20 mouse cellular contexts compared by ENCODE assay signal in the genomic region with DNA sequence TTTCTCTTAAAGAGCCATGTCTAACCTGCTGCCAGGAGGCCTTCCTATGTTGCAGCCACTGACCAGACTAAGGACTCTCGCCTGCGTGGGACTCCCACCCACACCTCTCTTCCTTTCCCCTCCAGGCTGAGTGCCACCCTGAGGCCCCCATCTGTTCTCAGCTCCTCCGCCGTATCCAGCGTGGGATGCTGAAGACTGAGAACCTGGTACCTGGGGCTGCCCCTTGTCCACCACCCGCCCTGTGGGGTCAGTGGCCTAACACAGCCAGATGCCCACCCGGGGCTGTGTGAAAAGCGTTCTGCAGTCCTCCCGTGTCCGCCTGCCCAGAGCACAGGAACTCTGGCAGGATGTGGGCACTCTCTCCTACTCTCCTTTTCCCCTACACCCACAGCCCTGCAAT. TPM values are rescaled to one million over a fixed set of nuclear protein-coding genes. Genes with fewer than 3 reads are reported as not detected.
DNase-seq lines count a peak whose midpoint lies in the region; ATAC-seq lines count a peak whose summit lies in the region.
"Had no signal": no experiment of that assay in that cellular context is flagged by ENCODE, and none has a peak within 500 bp of the region (broad histone marks: within the 10 kb centered on the region; RNA-seq: fewer than 3 reads in every experiment).

No protein-coding gene starts in this region.

- no peaks in the 10 kb centered on the region for H3K9me3 ChIP-seq in heart, embryonic 14.5 days (ENCODE audit: control insufficient read depth, low read length)
- H3K9me3 ChIP-seq in midbrain, embryonic 10.5 days (replicated peaks), result no peaks in the 10 kb centered on the region
- no peaks in the 10 kb centered on the region for H3K9me3 ChIP-seq in midbrain, embryonic 16.5 days (replicated peaks; ENCODE audit: control insufficient read depth, low read length, poor library complexity, severe bottlenecking)
- H3K9me3 ChIP-seq: embryonic facial prominence, embryonic 13.5 days; forebrain, embryonic 13.5 days; intestine, embryonic 15.5 days had no signal

- no peak; the same call in 1 of the 2 replicates for ATAC-seq in heart, embryonic 14.5 days (ENCODE audit: insufficient number of reproducible peaks, insufficient read depth, low FRiP score, low read depth)
- no peak for ATAC-seq in midbrain, embryonic 16.5 days
- ATAC-seq: forebrain, embryonic 13.5 days; intestine, embryonic 15.5 days had no signal

- H3K9ac ChIP-seq in heart, embryonic 14.5 days (ENCODE audit: low read length), result no peak overlapping the region
- H3K9ac ChIP-seq in midbrain, embryonic 16.5 days (ENCODE audit: low read depth, low read length), result no peak overlapping the region
- H3K9ac ChIP-seq: embryonic facial prominence, embryonic 13.5 days; forebrain, embryonic 13.5 days; hindbrain, embryonic 14.5 days; intestine, embryonic 15.5 days had no signal

- H3K4me2 ChIP-seq in heart, embryonic 14.5 days (ENCODE audit: low read length), result no peak overlapping the region
- H3K4me2 ChIP-seq in midbrain, embryonic 16.5 days (ENCODE audit: low read length), result no peak overlapping the region
- H3K4me2 ChIP-seq: embryonic facial prominence, embryonic 13.5 days; forebrain, embryonic 13.5 days; hindbrain, embryonic 14.5 days; intestine, embryonic 15.5 days had no signal

- no peaks in the 10 kb centered on the region for H3K27me3 ChIP-seq in heart, embryonic 14.5 days (ENCODE audit: control insufficient read depth, insufficient read depth, low read length)
- no peaks in the 10 kb centered on the region for H3K27me3 ChIP-seq in midbrain, embryonic 10.5 days (ENCODE audit: low read depth, poor library complexity, severe bottlenecking)
- no peaks in the 10 kb centered on the region for H3K27me3 ChIP-seq in midbrain, embryonic 16.5 days (ENCODE audit: control insufficient read depth, insufficient read depth, low read depth, low read length)
- H3K27me3 ChIP-seq: CH12.LX; embryonic facial prominence, embryonic 13.5 days; forebrain, embryonic 13.5 days; intestine, embryonic 15.5 days had no signal

- peaks cover 8 to 16% of the 10 kb centered on the region in 2 experiments for H3K4me1 ChIP-seq in heart, embryonic 14.5 days (ENCODE audit: control insufficient read depth in 2 of 2, insufficient read depth in 2 of 2, low read length in 2 of 2)
- H3K4me1 ChIP-seq in midbrain, embryonic 10.5 days, result peaks cover 13% of the 10 kb centered on the region
- peaks cover 2% of the 10 kb centered on the region; the same call in 1 of the 2 replicates for H3K4me1 ChIP-seq in midbrain, embryonic 16.5 days (ENCODE audit: control insufficient read depth, insufficient read depth, low read length)
- H3K4me1 ChIP-seq: embryonic facial prominence, embryonic 13.5 days; intestine, embryonic 15.5 days had no signal

- 52% methylated on average over 10 of the region's 10 CpGs for WGBS in heart, embryonic 14.5 days
- 75% methylated on average over 10 of the region's 10 CpGs for WGBS in midbrain, embryonic 10.5 days
- WGBS in midbrain, embryonic 16.5 days, result 72% methylated on average over 10 of the region's 10 CpGs

- peak; percentile 76 for DNase-seq in heart, adult 11 months
- no peak for DNase-seq in heart, adult 8-10 months (ENCODE audit: low spot score)
- DNase-seq in heart, postnatal 14 days, result no peak
- DNase-seq in midbrain, embryonic 10.5 days (ENCODE audit: low spot score), result no peak
- no peak for DNase-seq in thymus, postnatal 10 days (ENCODE audit: low spot score in 2 of 2)
- DNase-seq: adrenal gland, adult 2 months; adrenal gland, postnatal 25 days; cerebellum, adult 18-20 months; cerebellum, adult 9-11 months; cerebellum, postnatal 36 days; gastrocnemius, postnatal 10 days; heart, postnatal 4 days; kidney, adult 18-20 months had no signal

- H3K4me3 ChIP-seq in heart, embryonic 14.5 days (ENCODE audit: control insufficient read depth in 1 of 2, insufficient read depth in 1 of 2, low read depth in 1 of 2, low read length in 2 of 2), result no peak overlapping the region
- no peak overlapping the region for H3K4me3 ChIP-seq in midbrain, embryonic 10.5 days
- no peak overlapping the region for H3K4me3 ChIP-seq in midbrain, embryonic 16.5 days (ENCODE audit: low read depth, low read length)
- H3K4me3 ChIP-seq: embryonic facial prominence, embryonic 13.5 days; forebrain, embryonic 13.5 days; intestine, embryonic 15.5 days had no signal

- intact Hi-C loops in heart, postnatal 14 days (cut with DNase I), result no loop called here

- H3K27ac ChIP-seq in heart, embryonic 14.5 days (replicated peaks in 1 of 2; ENCODE audit: control insufficient read depth in 1 of 2, insufficient read depth in 1 of 2, low read depth in 2 of 2, low read length in 2 of 2), result peak overlapping the region; percentile 4 to 27; a peak in 2 of 4 replicates
- H3K27ac ChIP-seq in midbrain, embryonic 10.5 days (replicated peaks), result peak overlapping the region; percentile 63
- H3K27ac ChIP-seq in midbrain, embryonic 16.5 days (ENCODE audit: low read length), result no peak overlapping the region
- H3K27ac ChIP-seq: embryonic facial prominence, embryonic 13.5 days; forebrain, embryonic 13.5 days; hindbrain, embryonic 14.5 days; intestine, embryonic 15.5 days had no signal

- peaks cover 25% of the 10 kb centered on the region for H3K36me3 ChIP-seq in heart, embryonic 14.5 days (ENCODE audit: control insufficient read depth, insufficient read depth, low read length)
- peaks cover 12% of the 10 kb centered on the region for H3K36me3 ChIP-seq in midbrain, embryonic 10.5 days
- no peaks in the 10 kb centered on the region for H3K36me3 ChIP-seq in midbrain, embryonic 16.5 days (ENCODE audit: control insufficient read depth, insufficient read depth, low read length)
- H3K36me3 ChIP-seq: intestine, embryonic 15.5 days had no signal

RNA-seq across cellular contexts. Expression of a gene that starts 19.8 kb away (rescaled TPM):
- 100 to 1,000 TPM; 470 to 539 (median 495) TPM for total RNA-seq in heart, adult 8-10 months (2022)
- polyA plus RNA-seq in heart, embryonic 14.5 days (2014; fragmentation: Nextera tagmentation; extraction: Ambion mirVana), result 244 and 271 TPM in 2 replicates
- 100 to 1,000 TPM; 332 to 359 TPM for total RNA-seq in heart, postnatal 14 days (2021)
- polyA plus RNA-seq in midbrain, embryonic 10.5 days (2016; fragmentation: Nextera tagmentation; extraction: Ambion mirVana), result 0.37 and 0.87 TPM in 2 replicates
- polyA plus RNA-seq in midbrain, embryonic 16.5 days (2015; fragmentation: Nextera tagmentation; extraction: Ambion mirVana), result 0.09 and 0.36 TPM in 2 replicates

RNA-seq across cellular contexts. Expression of a gene that starts 26.7 kb away (rescaled TPM):
- total RNA-seq in heart, adult 8-10 months (2022), result 10 to 100 TPM; 13.9 to 17.5 (median 16.3) TPM
- 58.9 and 62.5 TPM in 2 replicates for polyA plus RNA-seq in heart, embryonic 14.5 days (2014; fragmentation: Nextera tagmentation; extraction: Ambion mirVana)
- total RNA-seq in heart, postnatal 14 days (2021), result 10 to 100 TPM; 20.7 to 23.2 TPM
- 37.8 and 37.9 TPM in 2 replicates for polyA plus RNA-seq in midbrain, embryonic 10.5 days (2016; fragmentation: Nextera tagmentation; extraction: Ambion mirVana)
- polyA plus RNA-seq in midbrain, embryonic 16.5 days (2015; fragmentation: Nextera tagmentation; extraction: Ambion mirVana), result 46.5 and 48.6 TPM in 2 replicates

Comparison
In these comparisons a context has a peak if more than half of its experiments do, and no peak if none do; other contexts are left out.
1. RNA of a gene that starts 19.8 kb away (polyA plus RNA-seq): 244 to 271 TPM in heart, embryonic 14.5 days; 0.37 to 0.87 TPM in midbrain, embryonic 10.5 days and 0.09 to 0.36 TPM in midbrain, embryonic 16.5 days; every median in the first group is over 100 times any median in the second.